Mouse (Mus musculus) ES-Bruce4 (cell line): ENCODE data around the gene Ppfia1.

Experiments
- CTCF ChIP-seq: IDR thresholded peaks from one replicate; pipeline ENCODE4 v1.8.1; 2011; ENCODE audit warnings: low read depth, low read length
- EP300 ChIP-seq: IDR thresholded peaks from 2 replicates; pipeline ENCODE4 v1.6.1; 2011; ENCODE audit warnings: low read depth, low read length; ENCODE audit not compliant: insufficient read depth
- POLR2A ChIP-seq: IDR thresholded peaks from one replicate; pipeline ENCODE4 v1.8.1; 2011; ENCODE audit warnings: low read length; ENCODE audit not compliant: insufficient read depth

DNA sequence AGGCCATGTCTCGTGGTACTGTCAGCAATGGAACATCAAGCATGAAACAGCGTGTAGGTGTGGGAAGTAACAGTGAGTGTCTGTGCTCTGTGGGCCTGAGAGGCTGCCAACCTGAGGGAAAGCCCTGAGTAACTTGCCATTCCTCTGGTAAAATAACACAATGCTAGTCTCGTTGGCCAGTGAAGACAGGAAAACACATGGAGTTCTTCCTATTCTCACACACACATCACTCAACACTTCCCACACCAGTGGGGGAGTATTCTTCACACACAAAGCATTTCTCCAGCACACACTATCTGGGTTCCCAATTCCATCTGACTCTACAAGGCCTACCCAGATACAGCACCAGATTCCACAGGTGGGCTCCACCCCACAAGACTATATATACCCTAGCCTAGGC is 23.7 kb downstream of the Ppfia1 start:
- TF ChIP-seq CTCF (no peak), POLR2A (no peak), EP300 (no peak)
